Mouse (Mus musculus) lung, adult 2 months (tissue): Measurements from ENCODE around the gene Gtf2f2.

Source experiments
- CTCF ChIP-seq: fragments of 200-500 bp; IDR thresholded peaks from 2 replicates; pipeline ENCODE4 v1.5.1; 2011; ENCODE audit warnings: mild to moderate bottlenecking, low read length, control low read depth; ENCODE audit not compliant: insufficient read depth
- POLR2A ChIP-seq: fragments of 200-500 bp; IDR thresholded peaks from 2 replicates; pipeline ENCODE4 v1.6.1; 2011; ENCODE audit warnings: low read depth, mild to moderate bottlenecking, control low read depth, low read length, borderline replicate concordance; ENCODE audit errors: extremely low read depth

DNA sequence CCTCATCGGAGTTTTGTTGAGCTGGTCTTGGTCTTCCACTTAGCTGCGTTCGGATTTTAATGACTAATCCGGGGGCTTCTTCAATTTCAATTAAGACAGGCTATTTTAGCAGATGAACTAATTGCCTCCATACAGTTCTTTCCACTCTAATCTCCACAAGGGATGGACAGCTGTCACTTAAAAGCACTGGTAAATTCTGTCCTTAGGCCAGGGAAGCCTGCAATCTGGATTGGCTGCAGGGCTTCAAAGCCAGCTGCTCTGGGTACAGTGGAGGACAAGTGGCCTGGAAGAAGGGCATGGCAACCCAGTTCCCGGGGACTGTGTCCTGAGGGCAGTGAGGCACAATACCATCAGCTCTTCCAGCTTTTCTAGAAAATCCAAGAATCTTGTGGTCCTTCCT, 139.6 kb downstream of the Gtf2f2 start:
- TF ChIP-seq CTCF (no peak), POLR2A (no peak)
